Mouse (Mus musculus): ENCODE results near the gene Fuz. TPM values are rescaled to one million over a fixed set of nuclear protein-coding genes. Genes with fewer than 3 reads are reported as not detected.

Gene Fuz
- polyA plus RNA-seq, 1 experiment from 2014 or later: 20.1 TPM

GRCm38 (mm10) chr7:44895206-44895592 is 680 bp upstream of the Fuz start:
- Histone ChIP-seq H3K4me3 (peak overlapping the region; percentile 71), H3K9ac (peak overlapping the region; percentile 37; the same call in 1 of the 2 replicates), H3K4me1 (replicated peaks) (peaks cover 57% of the 10 kb centered on the region), H3K9me3 (no peaks in the 10 kb centered on the region), H3K27ac (replicated peaks) (peak overlapping the region; percentile 95), H3K4me2 (peak overlapping the region; percentile 75), H3K36me3 (peaks cover 10% of the 10 kb centered on the region), H3K27me3 (no peaks in the 10 kb centered on the region)
- ATAC-seq (ENCODE audit: low FRiP score, low read depth): no peak
- WGBS: 20% methylated on average over 7 of the region's 7 CpGs

GRCm38 (mm10) chr7:44896499-44896898 is 620 bp downstream of the Fuz start:
- ATAC-seq (ENCODE audit: low FRiP score, low read depth): no peak; the same call in 1 of the 2 replicates
- H3K9ac ChIP-seq: peak overlapping the region; percentile 76
- H3K27me3 ChIP-seq: no peaks in the 10 kb centered on the region
- peak overlapping the region; percentile 95 for H3K27ac ChIP-seq (replicated peaks)
- peak overlapping the region; percentile 75 for H3K4me2 ChIP-seq
- peak overlapping the region; percentile 71 for H3K4me3 ChIP-seq
- H3K4me1 ChIP-seq (replicated peaks): peaks cover 48% of the 10 kb centered on the region
- H3K9me3 ChIP-seq: no peaks in the 10 kb centered on the region
- WGBS: 23% methylated on average over 10 of the region's 10 CpGs
- peaks cover 15% of the 10 kb centered on the region for H3K36me3 ChIP-seq

- ATAC-seq (ENCODE audit: low FRiP score, low read depth): no peak
- Histone ChIP-seq H3K27ac (replicated peaks) (no peak overlapping the region), H3K4me3 (no peak overlapping the region), H3K4me2 (no peak overlapping the region), H3K27me3 (no peaks in the 10 kb centered on the region), H3K9me3 (no peaks in the 10 kb centered on the region), H3K36me3 (peaks cover 34% of the 10 kb centered on the region), H3K4me1 (replicated peaks) (peaks cover 42% of the 10 kb centered on the region), H3K9ac (no peak overlapping the region)
- WGBS: 33% methylated on average over 19 of the region's 19 CpGs
Observed at GRCm38 (mm10) chr7:44898607-44899006, 2.7 kb downstream of the Fuz start.

GRCm38 (mm10) chr7:44900632-44901031 is 4.8 kb downstream of the Fuz start:
- Histone ChIP-seq H3K4me2 (no peak overlapping the region), H3K27me3 (no peaks in the 10 kb centered on the region), H3K9me3 (no peaks in the 10 kb centered on the region), H3K36me3 (peaks cover 54% of the 10 kb centered on the region), H3K4me1 (replicated peaks) (peaks cover 26% of the 10 kb centered on the region), H3K9ac (no peak overlapping the region), H3K27ac (replicated peaks) (no peak overlapping the region), H3K4me3 (no peak overlapping the region)
- WGBS: 86% methylated on average over 11 of the region's 11 CpGs
- ATAC-seq (ENCODE audit: low FRiP score, low read depth): no peak

- ATAC-seq (ENCODE audit: low FRiP score, low read depth): 0 out of 2 replicates have a peak, but pooled peaks have one; percentile 27
- peak overlapping the region; percentile 27; the same call in 1 of the 2 replicates for H3K4me2 ChIP-seq
Observed at GRCm38 (mm10) chr7:44901230-44901722, 5.4 kb downstream of the Fuz start.

GRCm38 (mm10) chr7:44905430-44905829 is 9.6 kb downstream of the Fuz start:
- Histone ChIP-seq H3K4me1 (replicated peaks) (peaks cover 7% of the 10 kb centered on the region), H3K36me3 (peaks cover 85% of the 10 kb centered on the region), H3K27ac (replicated peaks) (no peak overlapping the region), H3K4me2 (no peak overlapping the region), H3K9me3 (no peaks in the 10 kb centered on the region), H3K27me3 (no peaks in the 10 kb centered on the region), H3K4me3 (no peak overlapping the region), H3K9ac (no peak overlapping the region)
- ATAC-seq (ENCODE audit: low FRiP score, low read depth): no peak
- WGBS: 87% methylated on average over 20 of the region's 20 CpGs

More at GRCm38 (mm10) chr7:44901230-44901722, 5.4 kb downstream of the Fuz start:
- Histone ChIP-seq H3K36me3 (peaks cover 60% of the 10 kb centered on the region), H3K4me1 (replicated peaks) (peaks cover 26% of the 10 kb centered on the region), H3K27me3 (no peaks in the 10 kb centered on the region), H3K4me3 (no peak overlapping the region), H3K27ac (replicated peaks) (0 out of 2 replicates have a peak overlapping the region, but pooled peaks have one; percentile 2), H3K9me3 (no peaks in the 10 kb centered on the region), H3K9ac (no peak overlapping the region)
- WGBS: 20% methylated on average over 21 of the region's 21 CpGs

- no peaks in the 10 kb centered on the region for H3K27me3 ChIP-seq
- H3K9ac ChIP-seq: no peak overlapping the region
- H3K4me3 ChIP-seq: no peak overlapping the region
- WGBS: 93% methylated on average over 15 of the region's 15 CpGs
- no peak overlapping the region for H3K4me2 ChIP-seq
- H3K27ac ChIP-seq (replicated peaks): no peak overlapping the region
- H3K4me1 ChIP-seq (replicated peaks): no peaks in the 10 kb centered on the region
- no peaks in the 10 kb centered on the region for H3K9me3 ChIP-seq
- ATAC-seq (ENCODE audit: low FRiP score, low read depth): no peak
- peaks cover 92% of the 10 kb centered on the region for H3K36me3 ChIP-seq
Observed at GRCm38 (mm10) chr7:44908706-44909476, 13.0 kb downstream of the Fuz start.

GRCm38 (mm10) chr7:44914396-44914795 is 18.5 kb downstream of the Fuz start:
- H3K9me3 ChIP-seq: no peaks in the 10 kb centered on the region
- no peak overlapping the region for H3K4me3 ChIP-seq
- H3K27me3 ChIP-seq: no peaks in the 10 kb centered on the region
- no peaks in the 10 kb centered on the region for H3K4me1 ChIP-seq (replicated peaks)
- no peak overlapping the region for H3K9ac ChIP-seq
- H3K36me3 ChIP-seq: peaks cover 54% of the 10 kb centered on the region
- WGBS: 91% methylated on average over 2 of the region's 2 CpGs
- H3K27ac ChIP-seq (replicated peaks): no peak overlapping the region
- H3K4me2 ChIP-seq: no peak overlapping the region
- ATAC-seq (ENCODE audit: low FRiP score, low read depth): no peak

- ATAC-seq (ENCODE audit: low FRiP score, low read depth): no peak
- Histone ChIP-seq H3K4me3 (no peak overlapping the region), H3K9ac (no peak overlapping the region), H3K4me1 (replicated peaks) (no peaks in the 10 kb centered on the region), H3K27me3 (no peaks in the 10 kb centered on the region), H3K36me3 (peaks cover 52% of the 10 kb centered on the region), H3K27ac (replicated peaks) (no peak overlapping the region), H3K4me2 (no peak overlapping the region), H3K9me3 (no peaks in the 10 kb centered on the region)
- 93% methylated on average over 9 of the region's 9 CpGs for WGBS
Observed at GRCm38 (mm10) chr7:44915314-44915713, 19.4 kb downstream of the Fuz start.

GRCm38 (mm10) chr7:44916191-44916590 is 20.3 kb downstream of the Fuz start:
- H3K9me3 ChIP-seq: no peaks in the 10 kb centered on the region
- no peak overlapping the region for H3K4me3 ChIP-seq
- H3K36me3 ChIP-seq: peaks cover 44% of the 10 kb centered on the region
- no peaks in the 10 kb centered on the region for H3K27me3 ChIP-seq
- no peak overlapping the region for H3K9ac ChIP-seq
- no peak overlapping the region for H3K4me2 ChIP-seq
- whole genome bisulfite sequencing: 84% methylated on average over 6 of the region's 6 CpGs
- H3K4me1 ChIP-seq (replicated peaks): no peaks in the 10 kb centered on the region
- H3K27ac ChIP-seq (replicated peaks): no peak overlapping the region
- no peak for ATAC-seq (ENCODE audit: low FRiP score, low read depth)

- no peak overlapping the region for H3K9ac ChIP-seq
- H3K4me3 ChIP-seq: no peak overlapping the region
- no peaks in the 10 kb centered on the region for H3K9me3 ChIP-seq
- no peaks in the 10 kb centered on the region for H3K27me3 ChIP-seq
- peaks cover 43% of the 10 kb centered on the region for H3K36me3 ChIP-seq
- no peak overlapping the region for H3K4me2 ChIP-seq
- peak; percentile 27; the same call in 1 of the 2 replicates for ATAC-seq (ENCODE audit: low FRiP score, low read depth)
- WGBS: 94% methylated on average over 4 of the region's 4 CpGs
- H3K27ac ChIP-seq (replicated peaks): no peak overlapping the region
- H3K4me1 ChIP-seq (replicated peaks): no peaks in the 10 kb centered on the region
Observed at GRCm38 (mm10) chr7:44916881-44917280, 21.0 kb downstream of the Fuz start.

- Histone ChIP-seq H3K4me3 (no peak overlapping the region), H3K36me3 (peaks cover 43% of the 10 kb centered on the region), H3K27me3 (no peaks in the 10 kb centered on the region), H3K9me3 (no peaks in the 10 kb centered on the region), H3K9ac (no peak overlapping the region), H3K27ac (replicated peaks) (no peak overlapping the region), H3K4me2 (no peak overlapping the region), H3K4me1 (replicated peaks) (no peaks in the 10 kb centered on the region)
- no peak for ATAC-seq (ENCODE audit: low FRiP score, low read depth)
- WGBS: 90% methylated on average over 3 of the region's 3 CpGs
Observed at GRCm38 (mm10) chr7:44918219-44918618, 22.3 kb downstream of the Fuz start.
